Mouse (Mus musculus) adrenal gland, postnatal 4 days (tissue): ENCODE results near the gene Kcnq1. TPM values are rescaled to one million over a fixed set of nuclear protein-coding genes. Genes with fewer than 3 reads are reported as not detected.

Source experiments
- DNase-seq, 2 experiments: peaks; one replicate each; pipeline ENCODE4 v3.0.0; 2021 to 2022; ENCODE audit warnings: low spot score in 2 of 2, mixed read lengths in 2 of 2
- total RNA-seq, 2 experiments: library from RNA; stranded (reverse); gene quantifications; 2 replicates each; pipeline ENCODE4 v1.2.3; 2021

Gene Kcnq1
- total RNA-seq, 2 experiments from 2014 or later, result 3.4 to 5.6 TPM

- no peak for DNase-seq
Measured at GRCm38 (mm10) chr7:143087070-143087579, 19.0 kb upstream of the Kcnq1 start.

- no peak for DNase-seq
Measured at GRCm38 (mm10) chr7:143093847-143094246, 12.3 kb upstream of the Kcnq1 start.

- peak; percentile 43 to 50 for DNase-seq
Measured at GRCm38 (mm10) chr7:143094592-143095553, 11.3 kb upstream of the Kcnq1 start, which contains the start of gene Trpm5. TSS of gene Trpm5 (minus strand) at chr7:143094642.

GRCm38 (mm10) chr7:143095554-143095907 is 10.6 kb upstream of the Kcnq1 start:
- no peak for DNase-seq

GRCm38 (mm10) chr7:143100759-143101158 is 5.4 kb upstream of the Kcnq1 start:
- no peak for DNase-seq

GRCm38 (mm10) chr7:143105258-143105897 is 784 bp upstream of the Kcnq1 start:
- DNase-seq, result no peak

- DNase-seq, result no peak
Measured at GRCm38 (mm10) chr7:143106672-143107465, 707 bp downstream of the Kcnq1 start.

GRCm38 (mm10) chr7:143108200-143108599 is 2.0 kb downstream of the Kcnq1 start:
- no peak for DNase-seq

- no peak for DNase-seq
Measured at GRCm38 (mm10) chr7:143108996-143109660, 3.0 kb downstream of the Kcnq1 start.

GRCm38 (mm10) chr7:143109696-143110095 is 3.5 kb downstream of the Kcnq1 start:
- no peak for DNase-seq

GRCm38 (mm10) chr7:143110803-143111202 is 4.6 kb downstream of the Kcnq1 start:
- DNase-seq, result no peak

GRCm38 (mm10) chr7:143111719-143112118 is 5.6 kb downstream of the Kcnq1 start:
- no peak for DNase-seq

- DNase-seq, result no peak
Measured at GRCm38 (mm10) chr7:143112395-143112794, 6.2 kb downstream of the Kcnq1 start.

- DNase-seq, result no peak
Measured at GRCm38 (mm10) chr7:143114773-143115172, 8.6 kb downstream of the Kcnq1 start.

- no peak for DNase-seq
Measured at GRCm38 (mm10) chr7:143116521-143116920, 10.4 kb downstream of the Kcnq1 start.

GRCm38 (mm10) chr7:143119407-143119806 is 13.2 kb downstream of the Kcnq1 start:
- DNase-seq, result no peak

- DNase-seq, result no peak
Measured at GRCm38 (mm10) chr7:143119826-143120225, 13.7 kb downstream of the Kcnq1 start.

GRCm38 (mm10) chr7:143122191-143122590 is 16.0 kb downstream of the Kcnq1 start:
- DNase-seq, result peak in 1 of 2 experiments; percentile 38

- DNase-seq, result no peak
Measured at GRCm38 (mm10) chr7:143123876-143124669, 17.9 kb downstream of the Kcnq1 start.

GRCm38 (mm10) chr7:143124902-143125301 is 18.7 kb downstream of the Kcnq1 start:
- DNase-seq, result no peak
